Mouse (Mus musculus): ENCODE measurements around the gene Sdc4.

- TF ChIP-seq CTCF (IDR thresholded peaks at IDR 0.05) (no peak), EP300 (IDR thresholded peaks at IDR 0.05; ENCODE audit: insufficient read depth, low read depth, low read length) (peak; percentile 90), POLR2A (IDR thresholded peaks at IDR 0.05; ENCODE audit: insufficient read depth, low read depth, low read length) (no peak)
Measured at GRCm38 (mm10) chr2:164454846-164455245, 11.2 kb upstream of the Sdc4 start.

Measured in heart, adult 2 months (tissue).